Mouse (Mus musculus): Measurements from ENCODE around the gene Gm45213. TPM values are rescaled to one million over a fixed set of nuclear protein-coding genes. Genes with fewer than 3 reads are reported as not detected.

Gene Gm45213
- polyA plus RNA-seq, 1 experiment from 2014 or later, result not detected

- H3K27me3 ChIP-seq (ENCODE audit: insufficient read depth, low read length), result no peaks in the 10 kb centered on the region
- H3K4me3 ChIP-seq (ENCODE audit: low read depth, low read length), result peak overlapping the region; percentile 95
- WGBS (ENCODE audit: insufficient replicate concordance), result 2% methylated on average over 14 of the region's 14 CpGs
- DNase-seq (no peak), ATAC-seq (no peak)
- H3K27ac ChIP-seq (ENCODE audit: low read depth), result peak overlapping the region; percentile 58
- H3K4me2 ChIP-seq (ENCODE audit: low read depth, low read length), result peak overlapping the region; percentile 71
- peaks cover 10% of the 10 kb centered on the region; the same call in 1 of the 2 replicates for H3K4me1 ChIP-seq (ENCODE audit: insufficient read depth)
- peak overlapping the region; percentile 96 for H3K9ac ChIP-seq (replicated peaks)
- H3K36me3 ChIP-seq (replicated peaks; ENCODE audit: insufficient read depth, low read length), result peaks cover 31% of the 10 kb centered on the region
- H3K9me3 ChIP-seq (ENCODE audit: low read length), result no peaks in the 10 kb centered on the region
- no peak for TF ChIP-seq CTCF (IDR thresholded peaks at IDR 0.05; ENCODE audit: low read depth)
- no peak for TF ChIP-seq EP300 (IDR thresholded peaks at IDR 0.05; ENCODE audit: low read depth)
Measured at GRCm38 (mm10) chr7:66061057-66061456, 17.7 kb downstream of the Gm45213 start.

DNA sequence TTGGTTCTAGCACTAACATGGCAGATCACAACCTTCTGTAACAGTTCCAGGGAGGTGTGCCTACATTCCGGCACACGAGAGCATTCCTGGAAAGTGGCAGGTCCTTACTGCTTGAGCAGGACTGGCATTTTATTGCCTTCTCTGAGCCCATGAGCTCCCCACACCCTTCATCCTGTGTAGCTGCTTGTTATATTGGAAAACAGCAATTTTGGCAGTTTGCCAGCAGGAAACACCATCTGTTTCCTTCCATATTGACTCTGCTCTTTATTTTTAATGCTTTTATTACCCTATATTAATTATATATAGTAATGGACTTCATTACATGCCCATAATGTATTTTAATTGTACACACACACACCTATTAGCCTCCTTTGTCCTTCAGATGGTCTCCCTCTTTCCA lies 33.0 kb downstream of the Gm45213 start:
- Histone ChIP-seq H3K4me2 (ENCODE audit: low read depth, low read length) (no peak overlapping the region), H3K36me3 (replicated peaks; ENCODE audit: insufficient read depth, low read length) (peaks cover 40% of the 10 kb centered on the region), H3K4me3 (ENCODE audit: low read depth, low read length) (no peak overlapping the region), H3K27ac (ENCODE audit: low read depth) (no peak overlapping the region; the same call in 1 of the 2 replicates), H3K9me3 (ENCODE audit: low read length) (no peaks in the 10 kb centered on the region), H3K4me1 (ENCODE audit: insufficient read depth) (peaks cover 28% of the 10 kb centered on the region), H3K27me3 (ENCODE audit: insufficient read depth, low read length) (no peaks in the 10 kb centered on the region), H3K9ac (replicated peaks) (no peak overlapping the region)
- ATAC-seq, result no peak
- WGBS (ENCODE audit: insufficient replicate concordance), result 93% methylated on average over 2 of the region's 2 CpGs
- TF ChIP-seq CTCF (IDR thresholded peaks at IDR 0.05; ENCODE audit: low read depth) (no peak), EP300 (IDR thresholded peaks at IDR 0.05; ENCODE audit: low read depth) (no peak)
- DNase-seq, result no peak

- H3K36me3 ChIP-seq (replicated peaks; ENCODE audit: insufficient read depth, low read length), result peaks cover 36% of the 10 kb centered on the region
Measured at GRCm38 (mm10) chr7:66079364-66080230, 36.2 kb downstream of the Gm45213 start, which contains the start of gene Selenos. Gene Selenos, plus strand, starts transcription at chr7:66079649.

GRCm38 (mm10) chr7:66080231-66080613 lies 36.8 kb downstream of the Gm45213 start:
- Histone ChIP-seq H3K4me1 (ENCODE audit: insufficient read depth) (peaks cover 29% of the 10 kb centered on the region), H3K9ac (replicated peaks) (peak overlapping the region; percentile 82), H3K36me3 (replicated peaks; ENCODE audit: insufficient read depth, low read length) (peaks cover 32% of the 10 kb centered on the region), H3K9me3 (ENCODE audit: low read length) (no peaks in the 10 kb centered on the region), H3K27me3 (ENCODE audit: insufficient read depth, low read length) (no peaks in the 10 kb centered on the region), H3K27ac (ENCODE audit: low read depth) (peak overlapping the region; percentile 88), H3K4me3 (ENCODE audit: low read depth, low read length) (peak overlapping the region; percentile 78), H3K4me2 (ENCODE audit: low read depth, low read length) (peak overlapping the region; percentile 86)
- TF ChIP-seq EP300 (IDR thresholded peaks at IDR 0.05; ENCODE audit: low read depth) (no peak), CTCF (IDR thresholded peaks at IDR 0.05; ENCODE audit: low read depth) (peak; percentile 29; the same call in 1 of the 2 replicates)
- DNase-seq (no peak), ATAC-seq (no peak)
- 35% methylated on average over 5 of the region's 5 CpGs for WGBS (ENCODE audit: insufficient replicate concordance)

More at GRCm38 (mm10) chr7:66079364-66080230, 36.2 kb downstream of the Gm45213 start, which contains the start of gene Selenos:
- Histone ChIP-seq H3K27me3 (ENCODE audit: insufficient read depth, low read length) (no peaks in the 10 kb centered on the region), H3K9me3 (ENCODE audit: low read length) (no peaks in the 10 kb centered on the region), H3K27ac (ENCODE audit: low read depth) (peak within 1 kb of the TSS; percentile 88), H3K4me1 (ENCODE audit: insufficient read depth) (peaks cover 29% of the 10 kb centered on the region), H3K9ac (replicated peaks) (peak within 1 kb of the TSS; percentile 82), H3K4me3 (ENCODE audit: low read depth, low read length) (peak within 1 kb of the TSS; percentile 78), H3K4me2 (ENCODE audit: low read depth, low read length) (peak within 1 kb of the TSS; percentile 86)
- peak; percentile 97 for DNase-seq
- under 1% methylated on average over 64 of the region's 65 CpGs for WGBS (ENCODE audit: insufficient replicate concordance)
- peak; percentile 100 for ATAC-seq
- TF ChIP-seq CTCF (IDR thresholded peaks at IDR 0.05; ENCODE audit: low read depth) (no peak), EP300 (IDR thresholded peaks at IDR 0.05; ENCODE audit: low read depth) (0 out of 2 replicates have a peak, but pooled peaks have one; percentile 6)

DNA sequence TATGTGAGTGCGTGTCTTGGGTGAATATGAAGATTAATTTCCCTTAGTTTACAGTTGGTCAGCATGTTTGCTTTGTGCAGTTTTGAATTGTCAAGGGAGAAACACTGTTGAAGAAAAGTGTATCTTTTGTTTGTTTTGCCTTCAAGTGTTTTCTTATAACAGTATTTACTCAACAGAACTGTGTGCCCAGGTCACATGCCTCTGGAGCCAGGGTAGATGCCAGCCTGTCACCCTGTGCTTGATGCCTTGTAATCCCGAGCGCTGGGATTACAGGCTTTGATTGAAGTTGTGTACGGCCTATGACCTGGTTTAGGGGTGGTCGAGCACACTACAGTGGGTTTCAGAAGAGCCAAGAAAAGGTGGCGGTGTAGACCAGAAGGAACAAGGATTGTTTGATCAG lies 40.4 kb downstream of the Gm45213 start:
- Histone ChIP-seq H3K27ac (ENCODE audit: low read depth) (no peak overlapping the region), H3K4me2 (ENCODE audit: low read depth, low read length) (no peak overlapping the region), H3K9me3 (ENCODE audit: low read length) (no peaks in the 10 kb centered on the region), H3K36me3 (replicated peaks; ENCODE audit: insufficient read depth, low read length) (peaks cover 51% of the 10 kb centered on the region), H3K4me1 (ENCODE audit: insufficient read depth) (peaks cover 14% of the 10 kb centered on the region), H3K4me3 (ENCODE audit: low read depth, low read length) (no peak overlapping the region), H3K9ac (replicated peaks) (no peak overlapping the region), H3K27me3 (ENCODE audit: insufficient read depth, low read length) (no peaks in the 10 kb centered on the region)
- ATAC-seq, result no peak
- TF ChIP-seq EP300 (IDR thresholded peaks at IDR 0.05; ENCODE audit: low read depth), result no peak
- TF ChIP-seq CTCF (IDR thresholded peaks at IDR 0.05; ENCODE audit: low read depth), result no peak
- no peak for DNase-seq
- 75% methylated on average over 6 of the region's 6 CpGs for WGBS (ENCODE audit: insufficient replicate concordance)

- Histone ChIP-seq H3K27me3 (ENCODE audit: insufficient read depth, low read length) (no peaks in the 10 kb centered on the region), H3K4me1 (ENCODE audit: insufficient read depth) (peaks cover 14% of the 10 kb centered on the region), H3K27ac (ENCODE audit: low read depth) (no peak overlapping the region), H3K4me2 (ENCODE audit: low read depth, low read length) (no peak overlapping the region), H3K36me3 (replicated peaks; ENCODE audit: insufficient read depth, low read length) (peaks cover 58% of the 10 kb centered on the region), H3K4me3 (ENCODE audit: low read depth, low read length) (no peak overlapping the region), H3K9ac (replicated peaks) (no peak overlapping the region), H3K9me3 (ENCODE audit: low read length) (no peaks in the 10 kb centered on the region)
- WGBS (ENCODE audit: insufficient replicate concordance), result 73% methylated on average over 7 of the region's 7 CpGs
- ATAC-seq, result no peak
- no peak for DNase-seq
- TF ChIP-seq EP300 (IDR thresholded peaks at IDR 0.05; ENCODE audit: low read depth) (no peak), CTCF (IDR thresholded peaks at IDR 0.05; ENCODE audit: low read depth) (no peak)
Measured at GRCm38 (mm10) chr7:66084546-66084945, 41.1 kb downstream of the Gm45213 start.
